Mouse (Mus musculus) midbrain, embryonic 11.5 days (tissue): ENCODE measurements at regions not wholly inside any gene's neighbourhood (a gene's known extent, or its start where the extent isn't known, plus 50 kb on each side); places are given as distances from the start of the nearest gene placed in this dataset.

Experiments
- ATAC-seq: fragments of 200-750 bp; cut with Nextera tagmentation; 2 replicates; pipeline ENCODE4 v1.8.0; 2017; ENCODE audit warnings: moderate TSS enrichment, moderate library complexity; ENCODE audit not compliant: low FRiP score
- DNase-seq: peaks from one replicate; pipeline ENCODE4 v3.0.0; 2015; ENCODE audit warnings: low spot score; ENCODE audit errors: missing footprints
- H3K27ac ChIP-seq: fragments of 300-500 bp; sonication (generic); 2 replicates; pipeline ENCODE4 v1.5.1; 2014; ENCODE audit warnings: low read depth, low read length
- H3K27me3 ChIP-seq: fragments of 300-500 bp; sonication (generic); 2 replicates; pipeline ENCODE4 v1.6.1; 2014; ENCODE audit warnings: mild to moderate bottlenecking, low read length, moderate library complexity, mixed read lengths; ENCODE audit not compliant: control insufficient read depth, insufficient read depth
- H3K36me3 ChIP-seq: fragments of 300-500 bp; sonication (generic); 2 replicates; pipeline ENCODE4 v1.6.1; 2014; ENCODE audit warnings: mild to moderate bottlenecking, low read length, moderate library complexity, mixed read lengths; ENCODE audit not compliant: control insufficient read depth, insufficient read depth
- H3K4me1 ChIP-seq: fragments of 300-500 bp; sonication (generic); 2 replicates; pipeline ENCODE4 v1.6.1; 2014; ENCODE audit warnings: low read length; ENCODE audit not compliant: control insufficient read depth, insufficient read depth
- H3K4me2 ChIP-seq: fragments of 300-500 bp; sonication (generic); 2 replicates; pipeline ENCODE4 v1.6.1; 2014; ENCODE audit warnings: mild to moderate bottlenecking, moderate library complexity
- H3K4me3 ChIP-seq: fragments of 300-500 bp; sonication (generic); 2 replicates; pipeline ENCODE4 v1.5.1; 2014; ENCODE audit warnings: low read depth, low read length
- H3K9ac ChIP-seq: fragments of 300-500 bp; sonication (generic); 2 replicates; pipeline ENCODE4 v1.6.1; 2014; ENCODE audit warnings: low read length
- H3K9me3 ChIP-seq: fragments of 300-500 bp; sonication (generic); 2 replicates; pipeline ENCODE4 v1.6.1; 2016; ENCODE audit warnings: low read length; ENCODE audit not compliant: control insufficient read depth
- WGBS: fragments of 180-500 bp; shearing (Covaris S2); extraction: QIAGEN DNeasy Blood & Tissue Kit; methylation state at CpG from one replicate; pipeline ENCODE4 v1.1.7; 2014; 5-methylcytosine and 5-hydroxymethylcytosine counted together

GRCm38 (mm10) chr10:19162104-19162503, 146.6 kb upstream of the Tnfaip3 start:
- H3K27ac ChIP-seq: no peak overlapping the region
- 77% methylated on average over 2 of the region's 2 CpGs for WGBS
- DNase-seq (peak; percentile 44), ATAC-seq (no peak)
- H3K9me3 ChIP-seq: no peaks in the 10 kb centered on the region
- no peaks in the 10 kb centered on the region for H3K27me3 ChIP-seq
- no peaks in the 10 kb centered on the region for H3K36me3 ChIP-seq
- no peak overlapping the region for H3K4me3 ChIP-seq
- H3K4me2 ChIP-seq: no peak overlapping the region
- no peak overlapping the region for H3K9ac ChIP-seq
- peaks cover under 1% of the 10 kb centered on the region; the same call in 1 of the 2 replicates for H3K4me1 ChIP-seq

- no peaks in the 10 kb centered on the region for H3K36me3 ChIP-seq
- H3K9ac ChIP-seq: no peak overlapping the region
- H3K27me3 ChIP-seq: no peaks in the 10 kb centered on the region
- no peak for DNase-seq
- H3K9me3 ChIP-seq: no peaks in the 10 kb centered on the region
- no peak overlapping the region for H3K4me2 ChIP-seq
- H3K27ac ChIP-seq: no peak overlapping the region
- no peaks in the 10 kb centered on the region for H3K4me1 ChIP-seq
- no peak overlapping the region for H3K4me3 ChIP-seq
- no peak for ATAC-seq
Observed at GRCm38 (mm10) chr10:19161149-19161548, 145.7 kb upstream of the Tnfaip3 start.

GRCm38 (mm10) chr10:19154041-19154440, 138.6 kb upstream of the Tnfaip3 start:
- no peak overlapping the region for H3K4me3 ChIP-seq
- no peaks in the 10 kb centered on the region for H3K36me3 ChIP-seq
- no peak overlapping the region for H3K9ac ChIP-seq
- H3K9me3 ChIP-seq: no peaks in the 10 kb centered on the region
- no peak for ATAC-seq
- H3K4me1 ChIP-seq: no peaks in the 10 kb centered on the region
- no peak for DNase-seq
- H3K27me3 ChIP-seq: no peaks in the 10 kb centered on the region
- no peak overlapping the region for H3K4me2 ChIP-seq
- H3K27ac ChIP-seq: no peak overlapping the region

GRCm38 (mm10) chr10:19152773-19153172, 137.3 kb upstream of the Tnfaip3 start:
- no peaks in the 10 kb centered on the region for H3K36me3 ChIP-seq
- DNase-seq (no peak), ATAC-seq (no peak)
- H3K4me1 ChIP-seq: no peaks in the 10 kb centered on the region
- H3K9me3 ChIP-seq: no peaks in the 10 kb centered on the region
- no peak overlapping the region for H3K27ac ChIP-seq
- WGBS: 83% methylated on average over 5 of the region's 5 CpGs
- no peak overlapping the region for H3K9ac ChIP-seq
- H3K4me3 ChIP-seq: no peak overlapping the region
- no peaks in the 10 kb centered on the region for H3K27me3 ChIP-seq
- H3K4me2 ChIP-seq: no peak overlapping the region

- H3K9me3 ChIP-seq: no peaks in the 10 kb centered on the region
- no peaks in the 10 kb centered on the region for H3K4me1 ChIP-seq
- WGBS: 92% methylated on average over 1 of the region's 1 CpGs
- no peak overlapping the region for H3K27ac ChIP-seq
- no peaks in the 10 kb centered on the region for H3K36me3 ChIP-seq
- DNase-seq: no peak
- no peak for ATAC-seq
- H3K4me2 ChIP-seq: no peak overlapping the region
- no peak overlapping the region for H3K4me3 ChIP-seq
- no peaks in the 10 kb centered on the region for H3K27me3 ChIP-seq
- no peak overlapping the region for H3K9ac ChIP-seq
Observed at GRCm38 (mm10) chr10:19150766-19151165, 135.3 kb upstream of the Tnfaip3 start.

- H3K4me1 ChIP-seq: no peaks in the 10 kb centered on the region
- 63% methylated on average over 3 of the region's 3 CpGs for WGBS
- H3K9me3 ChIP-seq: no peaks in the 10 kb centered on the region
- H3K9ac ChIP-seq: no peak overlapping the region
- no peaks in the 10 kb centered on the region for H3K27me3 ChIP-seq
- no peaks in the 10 kb centered on the region for H3K36me3 ChIP-seq
- H3K4me2 ChIP-seq: no peak overlapping the region
- H3K27ac ChIP-seq: no peak overlapping the region
- ATAC-seq (no peak), DNase-seq (no peak)
- no peak overlapping the region for H3K4me3 ChIP-seq
Observed at GRCm38 (mm10) chr10:19150005-19150404, 134.5 kb upstream of the Tnfaip3 start.

- DNase-seq (no peak), ATAC-seq (no peak)
- Histone ChIP-seq H3K4me2 (no peak overlapping the region), H3K27me3 (no peaks in the 10 kb centered on the region), H3K9ac (no peak overlapping the region), H3K9me3 (no peaks in the 10 kb centered on the region), H3K4me1 (no peaks in the 10 kb centered on the region), H3K36me3 (no peaks in the 10 kb centered on the region), H3K27ac (no peak overlapping the region), H3K4me3 (no peak overlapping the region)
- WGBS: 88% methylated on average over 4 of the region's 4 CpGs
Observed at GRCm38 (mm10) chr10:19149196-19149869, 133.9 kb upstream of the Tnfaip3 start.

- Histone ChIP-seq H3K9me3 (no peaks in the 10 kb centered on the region), H3K4me1 (no peaks in the 10 kb centered on the region), H3K4me2 (no peak overlapping the region), H3K4me3 (no peak overlapping the region), H3K9ac (no peak overlapping the region), H3K27ac (no peak overlapping the region), H3K27me3 (no peaks in the 10 kb centered on the region), H3K36me3 (no peaks in the 10 kb centered on the region)
- DNase-seq (no peak), ATAC-seq (no peak)
- WGBS: 88% methylated on average over 3 of the region's 3 CpGs
Observed at GRCm38 (mm10) chr10:19141481-19141880, 126.0 kb upstream of the Tnfaip3 start.

GRCm38 (mm10) chr10:19140628-19141027, 125.2 kb upstream of the Tnfaip3 start:
- DNase-seq (no peak), ATAC-seq (no peak)
- Histone ChIP-seq H3K27ac (no peak overlapping the region), H3K4me1 (no peaks in the 10 kb centered on the region), H3K36me3 (no peaks in the 10 kb centered on the region), H3K9ac (no peak overlapping the region), H3K4me3 (no peak overlapping the region), H3K27me3 (no peaks in the 10 kb centered on the region), H3K9me3 (no peaks in the 10 kb centered on the region), H3K4me2 (no peak overlapping the region)
- WGBS: 86% methylated on average over 5 of the region's 5 CpGs
